Mouse (Mus musculus): ENCODE data around the gene Birc5. TPM values are rescaled to one million over a fixed set of nuclear protein-coding genes. Genes with fewer than 3 reads are reported as not detected.

Birc5 gene
- total and polyA plus RNA-seq, 3 experiments: 193 to 289 (median 270) TPM

GRCm38 (mm10) chr11:117843434-117843833 is 5.6 kb upstream of the Birc5 start:
- no peak overlapping the region for H3K9ac ChIP-seq (ENCODE audit: insufficient read depth, low read depth)
- peaks cover 0 to 7% of the 10 kb centered on the region in 2 experiments for H3K36me3 ChIP-seq (replicated peaks in 1 of 2; ENCODE audit: control insufficient read depth in 1 of 2, insufficient read depth in 1 of 2, low read length in 1 of 2)
- H3K9me3 ChIP-seq (replicated peaks; ENCODE audit: low read length): no peaks in the 10 kb centered on the region
- no peak overlapping the region for H3K4me2 ChIP-seq (ENCODE audit: insufficient read depth, low read depth, poor library complexity, severe bottlenecking)
- in situ Hi-C loops (cut with MboI; ENCODE audit: low pct_ligation_motif_present, low pct_unique_long_range_greater_than_20kb, low sequenced_read_pairs): no loop called here
- dilution Hi-C loops (cut with MboI; ENCODE audit: extremely low pct_ligation_motif_present, extremely low pct_unique_long_range_greater_than_20kb, low sequenced_read_pairs): no loop called here
- peaks cover 13 to 30% of the 10 kb centered on the region in 2 experiments for H3K4me1 ChIP-seq (ENCODE audit: control insufficient read depth in 1 of 2, insufficient read depth in 2 of 2)
- H3K27me3 ChIP-seq (replicated peaks): no peaks in the 10 kb centered on the region
- no peaks in the 10 kb centered on the region for H3K79me2 ChIP-seq (replicated peaks; ENCODE audit: control insufficient read depth, extremely low read depth, insufficient read depth, poor library complexity, severe bottlenecking)
- H3K27ac ChIP-seq (ENCODE audit: insufficient read depth, low read depth): no peak overlapping the region
- TF ChIP-seq GABPA (IDR thresholded peaks at IDR 0.05; ENCODE audit: insufficient replicate concordance, low read depth, low read length) (no peak), UBTF (IDR thresholded peaks at IDR 0.05; ENCODE audit: low read depth, low read length) (no peak), HCFC1 (IDR thresholded peaks at IDR 0.05; ENCODE audit: low read depth, low read length) (no peak), CHD2 (IDR thresholded peaks at IDR 0.05; ENCODE audit: low read length) (no peak), POLR2A (IDR thresholded peaks at IDR 0.05; ENCODE audit: low read depth, low read length) (no peak), JUND (conservative IDR thresholded peaks at IDR 0.05; ENCODE audit: low read depth, low read length) (no peak), USF1 (IDR thresholded peaks at IDR 0.05; ENCODE audit: low read depth, low read length) (no peak), MAFK (IDR thresholded peaks at IDR 0.05; ENCODE audit: insufficient replicate concordance, low read length) (no peak)
- no peak for DNase-seq (ENCODE audit: extremely low read depth)
- H3K4me3 ChIP-seq (replicated peaks in 1 of 3; ENCODE audit: low read depth in 2 of 3, low read length in 2 of 3, poor library complexity in 1 of 3): no peak overlapping the region

DNA sequence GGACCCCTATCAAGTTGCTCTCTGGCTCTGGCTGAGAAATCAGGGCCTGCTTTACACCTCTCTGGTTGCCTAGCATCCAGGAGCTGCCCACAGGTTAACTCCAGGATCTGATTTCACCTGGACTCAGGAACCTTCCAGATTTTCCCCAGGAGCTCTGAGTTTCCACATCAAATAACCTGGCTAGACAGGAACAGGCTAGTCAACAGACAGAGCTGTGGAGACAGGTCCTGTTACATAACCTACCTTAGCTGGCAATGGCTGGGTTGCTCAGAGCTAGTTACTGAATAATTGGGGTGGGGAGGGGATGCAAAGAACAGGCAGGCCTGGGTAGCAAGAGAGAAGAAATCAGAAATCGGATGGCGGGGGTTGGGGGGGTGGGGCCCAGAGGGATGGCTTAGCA is 4.1 kb upstream of the Birc5 start:
- Histone ChIP-seq H3K79me2 (replicated peaks; ENCODE audit: control insufficient read depth, extremely low read depth, insufficient read depth, poor library complexity, severe bottlenecking) (peaks cover 8% of the 10 kb centered on the region), H3K4me2 (ENCODE audit: insufficient read depth, low read depth, poor library complexity, severe bottlenecking) (no peak overlapping the region), H3K36me3 (replicated peaks in 1 of 2; ENCODE audit: control insufficient read depth in 1 of 2, insufficient read depth in 1 of 2, low read length in 1 of 2) (no peaks in the 10 kb centered on the region), H3K4me1 (ENCODE audit: control insufficient read depth in 1 of 2, insufficient read depth in 2 of 2) (peaks cover 13 to 30% of the 10 kb centered on the region in 2 experiments), H3K4me3 (replicated peaks in 1 of 3; ENCODE audit: low read depth in 2 of 3, low read length in 2 of 3, poor library complexity in 1 of 3) (no peak overlapping the region), H3K9me3 (replicated peaks; ENCODE audit: low read length) (no peaks in the 10 kb centered on the region), H3K27me3 (replicated peaks) (no peaks in the 10 kb centered on the region), H3K27ac (ENCODE audit: insufficient read depth, low read depth) (no peak overlapping the region), H3K9ac (ENCODE audit: insufficient read depth, low read depth) (no peak overlapping the region)
- TF ChIP-seq KAT2A (IDR thresholded peaks at IDR 0.05; ENCODE audit: insufficient replicate concordance, low read length): no peak
- TF ChIP-seq HCFC1 (IDR thresholded peaks at IDR 0.05; ENCODE audit: low read depth, low read length): no peak
- TF ChIP-seq ZKSCAN1 (IDR thresholded peaks at IDR 0.05; ENCODE audit: borderline replicate concordance, low read depth, low read length): no peak
- no peak for TF ChIP-seq MEF2A (IDR thresholded peaks at IDR 0.05; ENCODE audit: borderline replicate concordance, low read depth, low read length)
- no peak for DNase-seq (ENCODE audit: extremely low read depth)
- dilution Hi-C loops (cut with MboI; ENCODE audit: extremely low pct_ligation_motif_present, extremely low pct_unique_long_range_greater_than_20kb, low sequenced_read_pairs): no loop called here
- in situ Hi-C loops (cut with MboI; ENCODE audit: low pct_ligation_motif_present, low pct_unique_long_range_greater_than_20kb, low sequenced_read_pairs): no loop called here

GRCm38 (mm10) chr11:117845651-117846050 is 3.4 kb upstream of the Birc5 start:
- TF ChIP-seq KAT2A (IDR thresholded peaks at IDR 0.05; ENCODE audit: insufficient replicate concordance, low read length) (no peak), MXI1 (IDR thresholded peaks at IDR 0.05; ENCODE audit: low read depth, low read length) (no peak), TCF12 (IDR thresholded peaks at IDR 0.05; ENCODE audit: low read depth, low read length) (no peak), IRF4 (IDR thresholded peaks at IDR 0.05; ENCODE audit: low read depth, low read length) (no peak), CHD1 (IDR thresholded peaks at IDR 0.05; ENCODE audit: low read depth, low read length) (no peak), SMC3 (IDR thresholded peaks at IDR 0.05; ENCODE audit: low read depth, low read length) (no peak), E2F4 (IDR thresholded peaks at IDR 0.05; ENCODE audit: insufficient replicate concordance, low read depth, low read length) (no peak), ZC3H11A (IDR thresholded peaks at IDR 0.05; ENCODE audit: low read depth, low read length) (no peak), NRF1 (IDR thresholded peaks at IDR 0.05; ENCODE audit: low read depth, low read length) (no peak)
- H3K27ac ChIP-seq (ENCODE audit: insufficient read depth, low read depth): no peak overlapping the region
- no peaks in the 10 kb centered on the region for H3K9me3 ChIP-seq (replicated peaks; ENCODE audit: low read length)
- peaks cover 15% of the 10 kb centered on the region for H3K79me2 ChIP-seq (replicated peaks; ENCODE audit: control insufficient read depth, extremely low read depth, insufficient read depth, poor library complexity, severe bottlenecking)
- H3K27me3 ChIP-seq (replicated peaks): no peaks in the 10 kb centered on the region
- H3K4me2 ChIP-seq (ENCODE audit: insufficient read depth, low read depth, poor library complexity, severe bottlenecking): no peak overlapping the region
- no peak for DNase-seq (ENCODE audit: extremely low read depth)
- no peak overlapping the region for H3K9ac ChIP-seq (ENCODE audit: insufficient read depth, low read depth)
- no peak overlapping the region for H3K4me3 ChIP-seq (replicated peaks in 1 of 3; ENCODE audit: low read depth in 2 of 3, low read length in 2 of 3, poor library complexity in 1 of 3)
- peaks cover 0 to 4% of the 10 kb centered on the region in 2 experiments for H3K36me3 ChIP-seq (replicated peaks in 1 of 2; ENCODE audit: control insufficient read depth in 1 of 2, insufficient read depth in 1 of 2, low read length in 1 of 2)
- dilution Hi-C loops (cut with MboI; ENCODE audit: extremely low pct_ligation_motif_present, extremely low pct_unique_long_range_greater_than_20kb, low sequenced_read_pairs): no loop called here
- H3K4me1 ChIP-seq (ENCODE audit: control insufficient read depth in 1 of 2, insufficient read depth in 2 of 2): peaks cover 17 to 36% of the 10 kb centered on the region in 2 experiments
- in situ Hi-C loops (cut with MboI; ENCODE audit: low pct_ligation_motif_present, low pct_unique_long_range_greater_than_20kb, low sequenced_read_pairs): no loop called here

All from CH12.LX (cell line).